Mouse (Mus musculus) liver, embryonic 14.5 days (tissue): ENCODE measurements around the gene Fut2. TPM values are rescaled to one million over a fixed set of nuclear protein-coding genes. Genes with fewer than 3 reads are reported as not detected.

Experiments
- ATAC-seq: fragments of 200-750 bp; cut with Nextera tagmentation; 2 replicates; pipeline ENCODE4 v1.8.0; 2017; ENCODE audit warnings: moderate number of reproducible peaks, mild to moderate bottlenecking, moderate library complexity; ENCODE audit not compliant: insufficient read depth
- DNase-seq, 3 experiments: peaks; one replicate each; pipeline ENCODE4 v3.0.0-alpha.2; 2012 to 2013; ENCODE audit warnings: low read depth in 3 of 3, low spot score in 3 of 3
- H3K27ac ChIP-seq: fragments of 300-500 bp; sonication (generic); 2 replicates; pipeline ENCODE4 v1.5.1; 2014; ENCODE audit warnings: moderate library complexity, mild to moderate bottlenecking, control low read depth, inconsistent platforms
- H3K27me3 ChIP-seq: fragments of 300-500 bp; sonication (generic); 2 replicates; pipeline ENCODE4 v1.6.1; 2014; ENCODE audit warnings: mild to moderate bottlenecking, low read length, moderate library complexity; ENCODE audit not compliant: control insufficient read depth, insufficient read depth
- H3K36me3 ChIP-seq: fragments of 300-500 bp; sonication (generic); replicated peaks from 2 replicates; pipeline ENCODE4 v1.6.1; 2014; ENCODE audit warnings: low read depth; ENCODE audit not compliant: control insufficient read depth, insufficient read depth
- H3K4me1 ChIP-seq, 2 experiments: fragments of 200-500 bp in 1 of 2; fragments of 300-500 bp in 1 of 2; sonication (generic) in 1 of 2; replicated peaks; 2 replicates each; pipeline ENCODE4 v1.6.1; 2012 to 2014; ENCODE audit warnings: antibody characterized with exemption in 1 of 2, inconsistent platforms in 1 of 2, low read length in 1 of 2; ENCODE audit not compliant: control insufficient read depth in 2 of 2, insufficient read depth in 2 of 2
- H3K4me2 ChIP-seq: fragments of 300-500 bp; sonication (generic); 2 replicates; pipeline ENCODE4 v1.6.1; 2014; ENCODE audit warnings: low read depth, mild to moderate bottlenecking, control low read depth, moderate library complexity
- H3K4me3 ChIP-seq, 2 experiments: fragments of 200-500 bp in 1 of 2; fragments of 300-500 bp in 1 of 2; sonication (generic) in 1 of 2; 2 replicates each; pipeline ENCODE4 v1.5.1; 2012 to 2014; ENCODE audit warnings: low read depth in 2 of 2, low read length in 2 of 2, mild to moderate bottlenecking in 2 of 2, control low read depth in 1 of 2, inconsistent platforms in 1 of 2, moderate library complexity in 1 of 2; ENCODE audit not compliant: insufficient read depth in 1 of 2
- H3K9ac ChIP-seq: fragments of 300-500 bp; sonication (generic); replicated peaks from 2 replicates; pipeline ENCODE4 v1.6.1; 2014; ENCODE audit warnings: mild to moderate bottlenecking, control low read depth, moderate library complexity
- H3K9me3 ChIP-seq: fragments of 300-500 bp; sonication (generic); 2 replicates; pipeline ENCODE4 v1.6.1; 2016; ENCODE audit warnings: low read length, mixed read lengths; ENCODE audit not compliant: control insufficient read depth
- CTCF ChIP-seq: IDR thresholded peaks from 2 replicates; pipeline ENCODE4 v1.5.1; 2016; ENCODE audit warnings: antibody characterized with exemption, low read depth, control low read depth
- EP300 ChIP-seq: IDR thresholded peaks from 2 replicates; pipeline ENCODE4 v1.6.1; 2016; ENCODE audit warnings: antibody characterized with exemption, low read depth
- WGBS: fragments of 180-500 bp; shearing (Covaris S2); extraction: QIAGEN DNeasy Blood & Tissue Kit; methylation state at CpG from one replicate; pipeline ENCODE4 v1.1.7; 2014; ENCODE audit not compliant: insufficient replicate concordance; 5-methylcytosine and 5-hydroxymethylcytosine counted together
- polyA plus RNA-seq, 2 experiments: library from polyadenylated mRNA; depleted of rRNA in 1 of 2; stranded (reverse) in 1 of 2; unstranded in 1 of 2; fragments of >200 nt; fragmentation: Nextera tagmentation in 1 of 2; extraction: Ambion mirVana in 1 of 2; gene quantifications; 2 replicates each; pipeline versions ENCODE4 v1.2.1 to v1.2.3; 2012 to 2014

Gene Fut2
- polyA plus RNA-seq, 2 experiments, result not detected

- ATAC-seq, result no peak
- no peak for DNase-seq
- TF ChIP-seq CTCF, result no peak
- no peak for TF ChIP-seq EP300
- H3K9me3 ChIP-seq, result no peaks in the 10 kb centered on the region
- no peak overlapping the region for H3K4me2 ChIP-seq
- no peaks in the 10 kb centered on the region for H3K27me3 ChIP-seq
- peaks cover 25 to 31% of the 10 kb centered on the region in 2 experiments for H3K4me1 ChIP-seq
- H3K36me3 ChIP-seq, result peaks cover 12% of the 10 kb centered on the region
- H3K9ac ChIP-seq, result no peak overlapping the region
- WGBS, result 85% methylated on average over 21 of the region's 21 CpGs
- no peak overlapping the region for H3K4me3 ChIP-seq
- H3K27ac ChIP-seq, result no peak overlapping the region
These were observed 46.0 kb upstream of the Fut2 start for GRCm38 (mm10) chr7:45712022-45712757.

GRCm38 (mm10) chr7:45711316-45712021, 45.3 kb upstream of the Fut2 start:
- Histone ChIP-seq H3K9ac (no peak overlapping the region), H3K4me3 (no peak overlapping the region), H3K27me3 (no peaks in the 10 kb centered on the region), H3K36me3 (peaks cover 12% of the 10 kb centered on the region), H3K4me1 (peaks cover 26 to 32% of the 10 kb centered on the region in 2 experiments), H3K27ac (no peak overlapping the region), H3K4me2 (no peak overlapping the region), H3K9me3 (no peaks in the 10 kb centered on the region)
- 83% methylated on average over 24 of the region's 24 CpGs for whole genome bisulfite sequencing
- ATAC-seq, result no peak
- TF ChIP-seq CTCF (no peak), EP300 (no peak)
- no peak for DNase-seq

- H3K36me3 ChIP-seq, result peaks cover 12% of the 10 kb centered on the region
- TF ChIP-seq EP300 (no peak), CTCF (no peak)
- DNase-seq (no peak), ATAC-seq (no peak)
- H3K27ac ChIP-seq, result no peak overlapping the region
- 84% methylated on average over 20 of the region's 20 CpGs for WGBS
- no peak overlapping the region for H3K4me3 ChIP-seq
- H3K9ac ChIP-seq, result no peak overlapping the region
- H3K9me3 ChIP-seq, result no peaks in the 10 kb centered on the region
- peaks cover 25 to 30% of the 10 kb centered on the region in 2 experiments for H3K4me1 ChIP-seq
- H3K4me2 ChIP-seq, result no peak overlapping the region
- H3K27me3 ChIP-seq, result no peaks in the 10 kb centered on the region
These were observed 44.4 kb upstream of the Fut2 start for GRCm38 (mm10) chr7:45710477-45711191.

- Histone ChIP-seq H3K9ac (no peak overlapping the region), H3K4me3 (no peak overlapping the region), H3K4me2 (no peak overlapping the region), H3K36me3 (peaks cover 12% of the 10 kb centered on the region), H3K27ac (no peak overlapping the region), H3K4me1 (peaks cover 25 to 27% of the 10 kb centered on the region in 2 experiments), H3K27me3 (no peaks in the 10 kb centered on the region), H3K9me3 (no peaks in the 10 kb centered on the region)
- 65% methylated on average over 14 of the region's 14 CpGs for WGBS
- TF ChIP-seq CTCF, result no peak
- TF ChIP-seq EP300, result no peak
- ATAC-seq (no peak), DNase-seq (no peak)
These were observed 43.6 kb upstream of the Fut2 start for GRCm38 (mm10) chr7:45709677-45710355.
